Mouse (Mus musculus): ENCODE measurements around the gene Slc7a11. TPM values are rescaled to one million over a fixed set of nuclear protein-coding genes. Genes with fewer than 3 reads are reported as not detected.

Gene Slc7a11
- total RNA-seq, 2 experiments from 2014 or later: 0.03 to 0.08 TPM

DNA sequence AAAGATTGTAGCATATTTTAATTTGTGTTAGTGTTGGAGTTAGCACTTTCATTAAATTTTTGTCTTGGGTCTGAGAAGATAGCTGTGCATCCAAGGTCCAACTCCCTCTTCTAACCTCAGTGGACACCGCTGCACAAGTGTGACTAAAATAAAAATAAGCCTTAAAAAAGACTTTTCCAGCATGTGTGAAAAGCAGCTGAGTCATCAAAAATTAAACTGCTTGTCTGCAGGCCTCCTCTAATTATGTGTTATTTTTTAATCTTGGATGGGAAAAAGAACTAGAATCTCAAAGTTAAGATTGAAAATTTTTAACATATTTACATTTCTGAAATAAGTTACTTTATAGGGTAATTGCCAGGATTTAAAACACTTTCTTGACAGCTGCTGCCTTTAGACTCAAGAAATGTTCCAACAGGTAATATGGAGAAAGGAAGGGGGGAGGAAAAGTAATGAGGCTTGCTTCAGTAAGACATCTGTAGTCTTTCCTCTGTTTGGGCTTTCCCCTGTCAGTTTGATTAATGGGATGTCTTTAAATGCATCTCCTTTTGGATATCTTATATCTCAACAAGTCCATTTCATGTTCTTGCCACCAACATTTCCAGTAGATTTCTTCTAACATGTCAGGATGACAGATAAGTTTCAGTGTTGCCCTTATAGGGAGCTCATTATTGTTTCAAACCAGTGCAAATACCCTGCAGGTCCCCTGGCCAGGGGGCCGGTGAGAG, 218.9 kb downstream of the Slc7a11 start:
- no peak for DNase-seq
- intact Hi-C loops (cut with DNase I): no loop called here

DNA sequence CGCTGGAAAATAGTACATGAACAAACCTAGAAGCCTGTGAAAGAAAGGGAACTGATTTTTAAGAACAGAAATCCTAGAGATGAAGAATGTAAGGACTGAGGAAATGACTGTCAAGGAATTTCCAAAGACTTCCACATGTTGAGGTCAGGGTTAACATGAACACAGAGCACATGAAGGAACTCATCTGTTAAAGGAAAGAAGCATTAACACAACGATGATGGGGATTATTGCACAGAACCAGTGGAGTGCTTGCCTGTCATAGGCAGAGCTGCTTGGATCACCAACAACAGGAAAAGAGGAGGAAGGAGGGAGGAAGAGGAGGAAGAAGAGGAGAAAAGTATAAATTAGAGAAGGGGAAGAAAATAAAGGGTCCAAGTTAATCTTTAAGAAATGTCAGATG, 223.0 kb downstream of the Slc7a11 start:
- no peak for DNase-seq
- intact Hi-C loops (cut with DNase I): no loop called here

DNA sequence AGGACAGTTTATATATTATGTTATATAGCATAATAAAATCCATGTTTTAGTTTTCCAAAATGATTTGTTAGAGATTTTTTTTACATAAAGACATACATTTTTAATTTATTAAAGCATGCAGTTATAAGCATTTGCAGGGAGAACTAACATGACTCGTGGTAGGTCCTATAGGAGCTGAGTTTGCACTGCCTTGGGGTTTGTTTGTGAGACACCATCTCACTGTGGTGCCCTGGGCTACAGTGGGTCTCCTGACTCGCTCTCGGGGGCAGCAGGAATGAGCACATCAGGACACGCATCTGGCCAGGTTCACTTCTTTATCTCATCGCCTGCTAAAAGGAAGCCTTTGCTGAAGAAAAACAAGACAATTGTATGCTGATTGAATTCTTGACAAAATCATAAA, 257.0 kb downstream of the Slc7a11 start:
- intact Hi-C loops (cut with DNase I): no loop called here
- DNase-seq: no peak

DNA sequence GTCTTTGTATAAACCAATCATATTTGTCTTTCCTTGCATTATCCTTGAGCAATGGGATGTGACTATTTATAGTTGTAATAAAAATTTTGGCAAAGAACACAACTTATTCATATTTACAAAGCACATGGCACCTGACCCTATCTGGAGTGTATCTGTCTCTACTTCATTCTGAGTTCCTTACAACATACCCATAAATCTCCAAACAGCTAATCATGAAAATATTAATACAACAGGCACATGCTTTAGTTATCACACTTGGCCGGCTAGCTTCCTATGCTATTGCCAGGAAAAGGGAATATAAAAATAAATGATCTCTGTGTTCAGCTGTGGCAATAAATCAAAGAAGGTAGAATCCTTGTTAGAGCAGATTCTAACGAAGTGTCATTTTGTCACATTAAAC, 257.5 kb downstream of the Slc7a11 start:
- intact Hi-C loops (cut with DNase I): no loop called here
- no peak for DNase-seq

DNA sequence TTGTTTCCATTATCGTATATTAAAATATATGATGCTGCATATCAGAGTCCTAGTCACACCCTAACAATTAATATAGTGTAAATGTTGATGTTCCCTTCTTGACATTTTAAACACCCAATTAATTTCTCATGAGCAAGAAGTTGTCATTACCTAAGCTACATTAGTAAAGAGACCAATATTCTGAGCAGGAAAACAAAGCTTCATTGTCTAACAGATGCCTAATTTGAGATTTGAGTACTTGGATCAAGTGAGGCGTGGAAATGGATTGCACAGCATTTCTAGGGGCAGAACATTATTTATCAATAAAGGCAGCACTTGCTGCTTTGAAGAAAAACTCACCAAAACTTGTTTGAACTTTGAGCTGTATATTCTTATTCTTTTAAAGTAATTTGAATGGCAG, 282.7 kb downstream of the Slc7a11 start:
- intact Hi-C loops (cut with DNase I): no loop called here
- no peak for DNase-seq

DNA sequence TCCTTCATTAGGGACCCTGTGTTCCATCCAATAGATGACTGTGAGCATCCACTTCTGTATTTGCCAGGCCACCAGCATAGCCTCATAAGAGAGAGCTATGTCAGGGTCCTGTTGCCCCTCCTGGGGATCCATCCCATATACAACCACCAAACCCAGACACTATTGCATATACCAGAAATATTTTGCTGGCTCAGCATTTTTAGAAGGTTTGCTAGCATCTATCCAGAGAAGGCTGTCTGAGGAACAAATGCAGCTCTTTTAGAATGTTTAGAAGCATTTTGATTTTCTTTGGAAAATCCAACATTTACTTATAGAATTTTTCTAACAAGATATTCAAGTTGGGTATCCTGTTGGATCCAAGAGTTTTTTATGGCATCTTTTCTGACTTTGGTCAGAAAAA, 299.3 kb downstream of the Slc7a11 start:
- intact Hi-C loops (cut with DNase I): no loop called here
- no peak for DNase-seq

DNA sequence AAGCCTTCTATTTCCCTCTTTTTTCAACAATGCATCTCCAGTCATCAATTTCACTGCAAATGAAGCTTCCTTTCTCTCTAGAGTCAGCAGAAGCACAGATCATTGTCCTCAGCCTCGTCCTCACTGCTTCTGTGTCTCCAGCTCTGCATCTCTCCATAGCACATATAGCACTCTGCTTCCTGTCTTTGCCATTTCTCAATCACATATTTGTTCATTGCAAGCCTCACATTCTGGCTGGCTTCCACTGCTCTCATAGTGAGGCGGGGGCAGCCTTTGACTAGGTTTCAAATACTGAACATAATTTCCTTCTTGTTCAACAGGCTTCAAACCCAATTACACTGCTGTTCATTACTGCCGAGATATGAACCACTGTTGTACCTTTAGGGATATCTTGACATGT, 305.1 kb downstream of the Slc7a11 start:
- intact Hi-C loops (cut with DNase I): no loop called here

DNA sequence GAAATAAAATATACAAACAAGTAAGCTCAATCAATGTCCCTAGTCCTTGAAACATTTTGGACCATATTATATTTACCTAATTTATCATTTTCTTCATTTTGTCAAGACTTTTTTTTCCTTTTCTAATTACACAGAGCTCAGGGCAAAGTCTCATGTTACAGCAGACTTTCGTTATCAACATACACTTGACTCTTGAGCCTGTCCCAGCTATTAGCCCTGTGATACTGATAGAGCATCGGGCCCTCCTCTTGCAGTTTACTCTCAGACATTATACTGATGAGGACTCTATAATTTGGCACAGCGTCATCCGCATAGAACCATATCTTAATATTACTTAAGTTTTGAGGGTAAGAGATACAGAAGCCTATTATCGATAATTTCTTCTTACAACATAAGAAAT, 311.2 kb downstream of the Slc7a11 start:
- intact Hi-C loops (cut with DNase I): no loop called here
- no peak for DNase-seq

More for the DNA sequence above, 305.1 kb downstream of the Slc7a11 start:
- DNase-seq: no peak

DNA sequence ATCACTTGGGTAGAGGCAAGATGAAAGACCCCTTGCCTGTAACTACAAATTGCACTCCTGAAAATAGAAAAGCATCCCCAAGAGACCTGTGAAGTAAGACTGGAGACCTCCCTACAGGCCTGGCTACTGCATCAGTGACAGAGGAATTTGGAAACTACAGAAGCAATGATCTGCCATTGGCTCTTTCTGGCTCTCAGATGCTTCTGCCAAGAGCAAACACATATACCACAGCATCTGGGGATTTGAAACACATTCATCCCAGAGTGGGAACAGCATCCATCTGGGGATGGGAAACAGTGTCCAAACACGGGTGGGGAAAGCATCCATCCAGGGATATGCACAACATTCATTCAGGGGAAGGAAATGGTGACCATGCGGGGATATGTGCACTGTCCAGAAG, 313.1 kb downstream of the Slc7a11 start:
- DNase-seq: no peak
- intact Hi-C loops (cut with DNase I): no loop called here

DNA sequence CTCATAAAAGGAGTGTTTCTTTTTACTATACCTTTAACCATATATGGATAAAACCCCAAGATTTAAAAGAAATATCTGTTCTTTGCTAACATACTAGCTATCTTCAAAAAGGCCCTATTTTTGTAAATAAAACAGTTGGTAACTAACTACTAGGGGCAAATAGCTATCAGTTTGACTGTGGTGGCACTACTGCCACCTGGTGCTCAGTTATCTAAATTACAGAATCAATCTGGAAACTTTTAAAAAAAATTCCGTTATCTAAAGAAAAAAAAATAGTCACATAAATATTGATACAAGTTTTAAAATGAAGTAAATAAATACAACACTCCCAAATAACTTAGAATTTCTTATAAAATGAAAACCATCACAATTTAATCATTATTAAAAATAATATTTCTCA, 322.4 kb downstream of the Slc7a11 start:
- intact Hi-C loops (cut with DNase I): loop anchor here (5.0 kb wide), 1 partner anchor 1024 kb away; no protein-coding TSS in a partner anchor
- DNase-seq: no peak

DNA sequence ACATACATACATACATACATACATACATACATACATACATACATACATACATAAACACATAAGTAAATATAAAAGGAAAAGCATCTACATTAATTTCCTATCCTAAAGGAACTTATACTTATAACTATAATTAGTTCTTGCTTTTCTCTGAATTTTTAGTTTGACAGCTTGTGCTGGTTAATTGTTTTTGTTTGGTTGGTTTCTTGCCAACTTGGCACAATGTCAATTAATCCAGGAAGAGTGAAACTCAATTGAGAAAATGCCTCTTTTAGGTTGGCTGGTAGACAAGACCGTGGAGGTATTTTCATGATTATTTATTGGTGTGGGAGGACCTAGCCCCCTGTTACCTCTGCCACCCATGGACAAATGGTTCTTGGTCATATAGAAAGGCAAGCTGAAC, 327.1 kb downstream of the Slc7a11 start:
- DNase-seq: no peak
- intact Hi-C loops (cut with DNase I): no loop called here

DNA sequence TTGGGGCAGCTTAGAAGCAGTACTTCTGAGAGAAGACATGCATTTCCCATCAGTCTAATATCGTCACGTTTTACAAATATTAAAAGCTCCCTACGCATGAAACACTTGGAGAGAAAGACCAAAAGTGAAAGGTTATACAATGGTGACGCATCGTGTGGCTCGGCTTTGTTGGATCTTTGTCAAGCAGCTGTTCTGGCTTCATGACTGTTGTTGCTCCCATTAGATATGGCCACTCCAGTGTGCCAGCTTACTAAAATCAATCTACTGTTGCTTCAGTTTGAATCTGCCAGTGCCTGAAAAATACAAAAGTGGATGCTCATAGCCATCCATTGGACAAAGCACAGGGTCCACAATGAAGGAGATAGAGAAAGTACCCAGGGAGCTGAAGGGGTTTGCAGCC, 337.9 kb downstream of the Slc7a11 start:
- DNase-seq: peak; percentile 26 to 37
- intact Hi-C loops (cut with DNase I): no loop called here

DNA sequence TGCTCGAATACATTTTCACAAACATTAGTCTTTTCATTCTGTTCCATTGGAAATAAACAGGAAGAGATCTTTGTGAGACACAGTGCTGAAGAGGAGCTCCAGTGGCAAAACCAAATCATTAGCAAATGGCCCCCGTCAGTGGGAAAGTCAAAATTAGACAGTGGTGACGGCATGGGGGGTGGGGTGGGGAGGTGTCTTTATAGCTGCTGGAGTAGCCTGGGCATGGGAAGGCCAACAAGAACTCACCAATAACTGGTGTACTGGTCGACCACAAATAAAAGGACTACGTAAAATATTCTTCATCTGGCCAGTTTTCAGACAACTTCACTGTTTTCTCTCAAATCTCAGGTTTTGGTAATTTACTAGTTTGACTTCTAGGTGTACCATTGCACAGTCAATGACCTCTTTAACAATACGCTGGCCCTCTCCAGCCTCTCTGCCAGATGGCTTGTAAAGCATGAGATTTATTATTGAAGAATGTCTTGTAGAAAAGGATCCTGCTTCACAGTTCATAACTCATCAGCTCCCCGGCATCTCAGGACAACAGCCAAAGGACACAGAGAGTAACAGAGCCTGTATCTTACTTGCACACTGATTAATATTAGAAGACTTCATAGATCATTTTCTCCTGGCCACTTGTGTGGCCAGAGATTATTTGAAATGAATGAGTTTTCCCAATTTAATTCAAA, 348.9 kb downstream of the Slc7a11 start:
- intact Hi-C loops (cut with DNase I): no loop called here
- DNase-seq: no peak

DNA sequence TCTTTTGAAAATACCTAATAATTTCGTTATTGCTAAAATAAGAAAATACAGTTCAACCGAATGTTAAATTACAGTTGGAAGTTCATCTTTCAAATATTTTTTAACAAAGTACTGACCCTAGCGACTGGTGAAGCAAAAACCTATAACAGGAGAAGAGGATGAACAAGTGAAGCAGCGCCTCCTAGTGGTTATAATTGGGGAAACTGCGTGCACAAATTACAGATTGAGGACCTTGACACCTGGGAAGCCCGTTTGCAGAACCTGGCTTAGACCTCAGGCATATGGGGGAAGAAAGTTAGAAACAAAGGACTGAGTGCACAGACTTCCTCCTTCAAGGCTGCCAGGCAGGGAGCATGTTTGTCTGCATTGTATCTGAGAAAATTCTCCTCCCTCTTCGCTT, 366.4 kb downstream of the Slc7a11 start:
- DNase-seq: peak; percentile 57 to 60

DNA sequence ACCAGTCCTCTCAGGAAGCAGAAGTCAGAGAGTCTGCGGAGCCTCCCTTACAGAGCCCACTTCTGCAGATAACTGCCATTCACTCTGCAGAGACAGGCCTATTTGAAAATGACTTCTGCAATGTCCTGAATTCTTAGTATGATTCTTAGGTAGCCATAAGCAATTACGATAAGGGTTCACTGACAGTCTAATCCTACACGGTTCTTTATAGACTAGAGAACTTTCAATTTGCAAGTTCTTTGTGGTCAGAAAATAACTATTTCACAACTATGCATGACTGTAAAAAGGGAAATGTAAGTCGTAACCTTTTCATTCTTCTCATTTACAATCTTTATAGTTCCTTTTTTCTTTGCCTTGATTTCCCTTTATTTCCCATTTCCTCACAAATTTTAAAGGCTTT, 380.0 kb downstream of the Slc7a11 start:
- intact Hi-C loops (cut with DNase I): no loop called here
- DNase-seq: no peak

More for the DNA sequence above, 366.4 kb downstream of the Slc7a11 start:
- intact Hi-C loops (cut with DNase I): loop anchor here (2.0 to 10.0 kb wide), 5 partner anchors 320 to 980 kb away; partner anchors contain the start of gene Pcdh18

DNA sequence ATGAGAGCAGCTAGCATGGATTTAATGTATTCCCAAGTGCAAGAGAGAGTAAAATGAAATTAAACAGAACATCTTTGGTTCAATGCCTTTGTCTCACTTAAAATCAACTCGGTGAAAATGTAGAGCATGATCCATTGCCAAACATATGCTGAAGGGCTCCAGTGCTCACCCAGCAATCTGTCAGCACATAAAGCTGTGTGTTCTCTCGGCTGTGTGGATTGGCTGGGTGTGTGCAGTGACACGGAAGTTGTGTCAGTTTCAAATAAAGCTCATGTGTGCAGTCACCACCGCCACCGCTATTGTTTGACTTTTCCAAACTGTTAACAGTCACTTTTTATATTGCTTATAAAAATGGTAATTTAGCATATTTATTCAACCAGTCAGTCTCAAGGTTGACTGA, 398.7 kb downstream of the Slc7a11 start:
- no peak for DNase-seq
- intact Hi-C loops (cut with DNase I): no loop called here

DNA sequence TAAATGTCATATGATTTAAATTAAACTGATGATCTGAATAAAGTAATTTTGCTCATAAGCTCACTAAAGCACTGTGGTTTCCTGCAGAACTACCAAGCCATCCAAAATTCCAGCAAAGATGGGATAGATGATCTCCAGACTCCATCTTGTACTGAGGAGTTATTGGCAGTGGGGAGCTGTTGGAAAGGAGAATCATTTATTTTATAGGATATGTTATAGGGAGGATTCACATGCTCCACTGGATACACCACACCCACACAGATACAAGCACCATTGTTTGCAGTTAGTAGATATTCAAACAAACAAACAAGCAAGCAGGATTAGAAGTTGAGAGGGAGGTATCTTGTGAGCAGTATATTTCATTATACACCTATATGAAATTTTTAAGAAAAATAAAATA, 399.3 kb downstream of the Slc7a11 start:
- no peak for DNase-seq
- intact Hi-C loops (cut with DNase I): no loop called here

DNA sequence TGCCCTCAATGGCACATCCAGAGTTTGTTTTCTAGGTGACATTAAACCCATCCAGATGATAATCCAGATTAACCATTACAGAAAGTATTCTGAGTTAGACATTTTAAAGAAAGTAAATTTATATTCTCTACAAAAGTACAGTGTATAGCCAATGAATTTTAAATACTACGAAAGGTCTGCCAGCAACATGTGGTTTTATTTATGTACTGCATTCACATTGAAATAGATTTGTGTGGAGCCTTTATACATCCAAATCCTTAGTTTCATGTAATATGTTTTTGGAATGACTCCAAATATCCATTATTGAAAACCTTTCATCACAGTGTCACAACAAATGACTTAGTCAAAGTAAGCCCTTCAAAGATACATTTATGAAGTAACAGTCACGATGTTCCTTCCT, 402.3 kb downstream of the Slc7a11 start:
- intact Hi-C loops (cut with DNase I): no loop called here
- no peak for DNase-seq

DNA sequence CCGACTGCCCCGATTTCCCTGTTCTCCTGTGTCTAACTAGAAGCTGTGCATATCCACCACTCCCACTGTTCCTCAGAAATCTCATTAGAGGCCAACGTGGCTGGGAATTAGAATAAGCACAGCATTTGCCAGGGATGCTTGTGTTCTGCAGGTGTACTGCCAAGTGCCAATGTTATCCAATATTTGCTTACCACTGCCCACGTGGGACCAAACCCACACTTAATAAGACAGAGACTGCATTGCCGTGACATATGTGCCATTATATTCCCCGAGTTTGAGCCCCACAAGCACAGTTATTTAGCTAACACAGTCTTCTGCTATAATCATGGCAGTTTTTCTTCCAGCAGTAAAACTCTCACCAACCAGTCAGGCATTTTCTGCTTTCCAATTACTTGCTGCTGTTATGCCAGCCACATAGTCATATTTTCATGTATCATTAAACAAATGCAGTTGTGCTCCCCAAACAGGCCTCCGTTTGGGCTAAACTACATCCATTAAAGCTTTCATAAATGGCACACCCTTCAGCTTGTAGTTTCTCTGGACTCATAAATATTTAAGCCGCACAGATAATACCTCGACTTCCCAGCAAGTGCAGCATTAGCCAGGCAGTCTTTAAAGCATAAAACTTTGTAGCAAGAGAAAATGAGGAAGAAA, 407.4 kb downstream of the Slc7a11 start:
- DNase-seq: no peak
- intact Hi-C loops (cut with DNase I): no loop called here

DNA sequence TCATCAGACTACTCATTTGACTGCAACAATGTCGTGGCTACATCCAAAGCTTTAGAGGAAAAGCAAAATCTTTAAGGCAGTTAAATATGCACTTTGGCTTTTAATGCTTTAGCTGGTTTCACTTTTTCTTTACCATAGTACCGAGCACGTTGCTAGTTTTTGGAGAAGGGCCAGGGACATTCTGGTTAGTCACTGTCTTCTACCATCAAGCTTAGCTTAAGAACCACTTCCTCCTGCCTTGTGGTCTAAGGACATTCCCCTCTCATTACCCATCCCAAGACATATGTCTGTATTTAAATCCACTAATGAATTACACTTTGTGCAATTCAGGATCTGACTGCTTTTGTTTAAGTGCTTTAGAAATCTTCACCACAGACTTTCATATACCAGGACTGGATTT, 410.1 kb downstream of the Slc7a11 start:
- intact Hi-C loops (cut with DNase I): no loop called here
- DNase-seq: no peak

DNA sequence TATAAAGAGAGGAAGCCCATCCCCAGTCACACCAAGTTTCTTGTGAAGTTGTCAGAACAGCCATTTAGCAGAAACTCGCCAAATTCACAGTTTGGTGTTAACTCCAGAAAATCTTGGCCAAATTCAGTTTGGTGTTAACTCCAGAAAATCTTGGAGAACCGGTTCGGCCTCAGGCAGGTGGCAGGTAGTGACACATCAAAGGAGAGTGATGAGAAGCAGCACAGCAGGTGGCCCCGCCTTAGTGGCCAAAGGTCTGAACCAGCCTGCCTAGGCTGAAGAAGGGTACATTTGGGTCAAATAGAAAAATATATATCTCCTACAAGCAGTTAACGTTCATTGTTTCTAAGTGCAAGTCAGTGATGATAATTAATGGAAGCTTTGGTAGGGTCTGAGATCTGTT, 417.4 kb downstream of the Slc7a11 start:
- no peak for DNase-seq
- intact Hi-C loops (cut with DNase I): no loop called here

DNA sequence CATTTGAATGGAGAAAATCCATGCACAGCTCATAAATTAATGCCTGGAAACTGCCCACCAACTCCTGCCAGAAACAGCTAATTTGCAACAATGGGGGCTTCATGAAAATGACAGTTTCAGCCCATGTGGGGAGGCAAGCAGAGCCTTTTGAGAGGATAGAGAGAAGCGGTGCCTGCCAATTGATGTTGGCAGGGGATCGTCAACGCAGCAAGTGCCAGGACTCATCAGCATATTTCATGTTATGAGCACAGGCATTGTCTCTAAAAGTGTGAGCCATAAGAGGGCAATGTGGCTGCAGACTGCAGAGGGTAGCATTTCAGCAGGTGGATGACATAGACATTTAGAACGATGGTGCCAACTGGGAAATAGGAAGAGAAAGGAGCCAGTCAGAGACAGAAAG, 429.0 kb downstream of the Slc7a11 start:
- DNase-seq: no peak
- intact Hi-C loops (cut with DNase I): no loop called here
